Mouse (Mus musculus) intestine, postnatal 0 days (tissue): ENCODE measurements around the gene Fau. TPM values are rescaled to one million over a fixed set of nuclear protein-coding genes. Genes with fewer than 3 reads are reported as not detected.

Source experiments
- ATAC-seq: fragments of 200-750 bp; cut with Nextera tagmentation; 2 replicates; pipeline ENCODE4 v1.8.0; 2017; ENCODE audit warnings: mild to moderate bottlenecking, moderate TSS enrichment, moderate library complexity
- H3K27ac ChIP-seq: fragments of 300-500 bp; sonication (generic); 2 replicates; pipeline ENCODE4 v1.5.1; 2014; ENCODE audit warnings: mild to moderate bottlenecking, low read depth, low read length, moderate library complexity
- H3K27me3 ChIP-seq: fragments of 300-500 bp; sonication (generic); replicated peaks from 2 replicates; pipeline ENCODE4 v1.6.1; 2014; ENCODE audit warnings: low read length, mixed read lengths; ENCODE audit not compliant: control insufficient read depth, insufficient read depth
- H3K36me3 ChIP-seq: fragments of 300-500 bp; sonication (generic); 2 replicates; pipeline ENCODE4 v1.6.1; 2014; ENCODE audit warnings: mild to moderate bottlenecking, moderate library complexity; ENCODE audit not compliant: control insufficient read depth, insufficient read depth
- H3K4me1 ChIP-seq: fragments of 300-500 bp; sonication (generic); replicated peaks from 2 replicates; pipeline ENCODE4 v1.6.1; 2014; ENCODE audit warnings: antibody characterized with exemption, low read length, mixed read lengths; ENCODE audit not compliant: control insufficient read depth, insufficient read depth
- H3K4me2 ChIP-seq: fragments of 300-500 bp; sonication (generic); replicated peaks from 2 replicates; pipeline ENCODE4 v1.6.1; 2014; ENCODE audit warnings: low read depth, mild to moderate bottlenecking, moderate library complexity
- H3K4me3 ChIP-seq: fragments of 300-500 bp; sonication (generic); 2 replicates; pipeline ENCODE4 v1.5.1; 2014; ENCODE audit warnings: low read depth, low read length
- H3K9ac ChIP-seq: fragments of 300-500 bp; sonication (generic); 2 replicates; pipeline ENCODE4 v1.6.1; 2014; ENCODE audit warnings: mild to moderate bottlenecking, low read depth, low read length
- H3K9me3 ChIP-seq: fragments of 300-500 bp; sonication (generic); 2 replicates; pipeline ENCODE4 v1.6.1; 2016; ENCODE audit warnings: mixed run types; ENCODE audit not compliant: control insufficient read depth
- CTCF ChIP-seq: sonication (generic); IDR thresholded peaks from 2 replicates; pipeline ENCODE4 v1.5.1; 2016; ENCODE audit warnings: low read depth, mild to moderate bottlenecking, control low read depth, antibody characterized with exemption, moderate library complexity
- WGBS: fragments of 180-500 bp; shearing (Covaris S2); extraction: QIAGEN DNeasy Blood & Tissue Kit; methylation state at CpG from one replicate; pipeline ENCODE4 v1.1.7; 2014; 5-methylcytosine and 5-hydroxymethylcytosine counted together
- polyA plus RNA-seq: library from polyadenylated mRNA; unstranded; fragments of >200 nt; fragmentation: Nextera tagmentation; extraction: Ambion mirVana; gene quantifications from 2 replicates; pipeline ENCODE4 v1.2.1, GENCODE M21; 2015

Gene Fau
- polyA plus RNA-seq, 1 experiment from 2014 or later, result 964 TPM

DNA sequence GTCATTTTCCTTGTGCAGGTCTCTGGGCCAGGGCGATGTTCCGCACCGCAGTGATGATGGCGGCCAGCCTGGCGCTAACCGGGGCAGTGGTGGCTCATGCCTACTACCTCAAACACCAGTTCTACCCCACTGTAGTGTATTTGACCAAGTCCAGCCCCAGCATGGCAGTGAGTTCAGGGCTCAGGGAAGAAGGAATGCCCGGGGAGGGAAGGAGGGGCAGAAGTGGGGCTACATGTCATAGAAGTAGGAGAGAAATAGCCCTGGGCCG, 9.8 kb upstream of the Fau start:
- Histone ChIP-seq H3K27me3 (no peaks in the 10 kb centered on the region), H3K9ac (peak overlapping the region; percentile 77), H3K36me3 (peaks cover 46% of the 10 kb centered on the region), H3K9me3 (no peaks in the 10 kb centered on the region), H3K4me2 (peak overlapping the region; percentile 90), H3K4me1 (no peaks in the 10 kb centered on the region; the same call in 1 of the 2 replicates), H3K27ac (0 out of 2 replicates have a peak overlapping the region, but pooled peaks have one; percentile 97), H3K4me3 (peak overlapping the region; percentile 87)
- no peak for ATAC-seq
- no peak for TF ChIP-seq CTCF
- WGBS, result 72% methylated on average over 8 of the region's 8 CpGs

GRCm38 (mm10) chr19:6048681-6049410, 8.8 kb upstream of the Fau start:
- WGBS, result 88% methylated on average over 11 of the region's 11 CpGs
- H3K36me3 ChIP-seq, result peaks cover 56% of the 10 kb centered on the region
- no peak overlapping the region for H3K9ac ChIP-seq
- TF ChIP-seq CTCF, result no peak
- ATAC-seq, result no peak
- H3K27me3 ChIP-seq, result no peaks in the 10 kb centered on the region
- H3K4me1 ChIP-seq, result no peaks in the 10 kb centered on the region; the same call in 1 of the 2 replicates
- no peak overlapping the region for H3K27ac ChIP-seq
- H3K4me2 ChIP-seq, result no peak overlapping the region
- H3K9me3 ChIP-seq, result no peaks in the 10 kb centered on the region
- H3K4me3 ChIP-seq, result no peak overlapping the region

GRCm38 (mm10) chr19:6052516-6052915, 5.1 kb upstream of the Fau start:
- Histone ChIP-seq H3K9ac (no peak overlapping the region), H3K9me3 (no peaks in the 10 kb centered on the region), H3K27me3 (no peaks in the 10 kb centered on the region), H3K4me1 (peaks cover 4% of the 10 kb centered on the region), H3K27ac (no peak overlapping the region), H3K4me2 (no peak overlapping the region), H3K36me3 (peaks cover 73% of the 10 kb centered on the region), H3K4me3 (no peak overlapping the region)
- no peak for TF ChIP-seq CTCF
- 81% methylated on average over 7 of the region's 7 CpGs for WGBS
- ATAC-seq, result no peak

GRCm38 (mm10) chr19:6054296-6054695, 3.3 kb upstream of the Fau start:
- H3K4me1 ChIP-seq, result peaks cover 4% of the 10 kb centered on the region; the same call in 1 of the 2 replicates
- no peaks in the 10 kb centered on the region for H3K27me3 ChIP-seq
- H3K9me3 ChIP-seq, result no peaks in the 10 kb centered on the region
- no peak for TF ChIP-seq CTCF
- ATAC-seq, result no peak
- no peak overlapping the region for H3K9ac ChIP-seq
- WGBS, result 57% methylated on average over 5 of the region's 5 CpGs
- H3K27ac ChIP-seq, result peak overlapping the region; percentile 28; the same call in 1 of the 2 replicates
- H3K4me3 ChIP-seq, result no peak overlapping the region
- H3K4me2 ChIP-seq, result no peak overlapping the region
- H3K36me3 ChIP-seq, result peaks cover 65% of the 10 kb centered on the region

- H3K36me3 ChIP-seq, result peaks cover 41% of the 10 kb centered on the region
- no peaks in the 10 kb centered on the region for H3K27me3 ChIP-seq
- TF ChIP-seq CTCF, result no peak
- peak overlapping the region; percentile 62 for H3K4me3 ChIP-seq
- H3K9me3 ChIP-seq, result no peaks in the 10 kb centered on the region
- 41% methylated on average over 4 of the region's 4 CpGs for WGBS
- H3K27ac ChIP-seq, result no peak overlapping the region
- peak overlapping the region; percentile 73 for H3K4me2 ChIP-seq
- peak overlapping the region; percentile 63 for H3K9ac ChIP-seq
- H3K4me1 ChIP-seq, result peaks cover 4% of the 10 kb centered on the region; the same call in 1 of the 2 replicates
- no peak for ATAC-seq
These were observed 948 bp upstream of the Fau start for GRCm38 (mm10) chr19:6056696-6057095.

GRCm38 (mm10) chr19:6058513-6058912, 869 bp downstream of the Fau start:
- no peaks in the 10 kb centered on the region for H3K9me3 ChIP-seq
- H3K4me3 ChIP-seq, result peak overlapping the region; percentile 62
- ATAC-seq, result no peak
- 17% methylated on average over 5 of the region's 5 CpGs for WGBS
- H3K9ac ChIP-seq, result peak overlapping the region; percentile 63
- peak overlapping the region; percentile 51 for H3K27ac ChIP-seq
- H3K36me3 ChIP-seq, result peaks cover 23% of the 10 kb centered on the region
- TF ChIP-seq CTCF, result no peak
- peaks cover 12% of the 10 kb centered on the region; the same call in 1 of the 2 replicates for H3K4me1 ChIP-seq
- peak overlapping the region; percentile 73 for H3K4me2 ChIP-seq
- H3K27me3 ChIP-seq, result no peaks in the 10 kb centered on the region
